Mouse (Mus musculus): ENCODE measurements at regions not wholly inside any gene's neighbourhood (a gene's known extent, or its start where the extent isn't known, plus 50 kb on each side); places are given as distances from the start of the nearest gene placed in this dataset.

DNA sequence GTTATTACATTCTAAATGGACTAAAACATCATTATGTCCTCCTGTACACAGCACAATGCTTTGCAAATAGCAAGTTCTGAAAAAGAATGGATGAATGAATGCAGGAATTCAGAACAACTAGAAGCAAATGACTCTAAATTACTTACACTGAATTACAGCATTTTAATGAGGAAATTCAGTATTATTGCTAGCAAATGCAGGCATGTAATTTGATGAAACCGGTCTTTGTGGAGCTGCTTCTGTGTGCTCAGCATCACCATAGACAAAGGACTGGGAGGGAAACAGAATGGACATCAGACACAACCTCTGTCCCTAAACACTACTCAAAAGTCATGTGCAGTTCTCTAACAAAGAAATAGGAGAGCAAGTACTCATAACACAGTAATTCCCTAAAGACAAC lies 137.4 kb upstream of the Cdyl start:
- Histone ChIP-seq H3K36me3 (no peaks in the 10 kb centered on the region), H3K27me3 (no peaks in the 10 kb centered on the region), H3K9ac (no peak overlapping the region), H3K4me1 (replicated peaks) (no peaks in the 10 kb centered on the region), H3K9me3 (replicated peaks) (no peaks in the 10 kb centered on the region), H3K27ac (no peak overlapping the region), H3K4me2 (no peak overlapping the region), H3K4me3 (replicated peaks) (no peak overlapping the region)
- ATAC-seq (ENCODE audit: low read depth) (no peak), DNase-seq (no peak)
- 69% methylated on average over 1 of the region's 1 CpGs for WGBS (ENCODE audit: insufficient replicate concordance)

DNA sequence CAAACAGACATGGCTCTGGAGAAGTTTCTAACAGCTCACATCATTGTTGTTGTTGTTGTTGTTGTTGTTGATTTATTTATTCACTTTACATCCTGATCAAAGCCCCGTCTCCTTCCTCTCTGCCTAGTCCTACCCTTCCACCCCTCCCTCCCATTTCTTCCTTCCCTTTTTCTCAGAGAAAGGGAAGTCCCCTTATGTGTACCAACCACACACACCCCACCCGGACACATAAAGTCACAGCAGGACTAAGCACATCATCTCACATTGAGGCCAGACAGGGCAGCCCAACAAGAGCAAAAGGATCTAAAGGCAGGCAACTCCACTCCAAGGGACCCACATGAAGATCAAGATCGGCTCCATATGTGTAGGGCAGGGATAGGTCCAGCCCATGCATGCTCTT lies 130.1 kb upstream of the Cdyl start:
- WGBS (ENCODE audit: insufficient replicate concordance): 45% methylated on average over 3 of the region's 3 CpGs
- no peak for DNase-seq
- ATAC-seq (ENCODE audit: low read depth): no peak
- H3K4me3 ChIP-seq (replicated peaks): no peak overlapping the region
- no peak overlapping the region for H3K9ac ChIP-seq
- H3K4me1 ChIP-seq (replicated peaks): no peaks in the 10 kb centered on the region
- no peaks in the 10 kb centered on the region for H3K27me3 ChIP-seq
- H3K4me2 ChIP-seq: no peak overlapping the region
- H3K9me3 ChIP-seq (replicated peaks): no peaks in the 10 kb centered on the region
- H3K27ac ChIP-seq: no peak overlapping the region
- no peaks in the 10 kb centered on the region for H3K36me3 ChIP-seq

DNA sequence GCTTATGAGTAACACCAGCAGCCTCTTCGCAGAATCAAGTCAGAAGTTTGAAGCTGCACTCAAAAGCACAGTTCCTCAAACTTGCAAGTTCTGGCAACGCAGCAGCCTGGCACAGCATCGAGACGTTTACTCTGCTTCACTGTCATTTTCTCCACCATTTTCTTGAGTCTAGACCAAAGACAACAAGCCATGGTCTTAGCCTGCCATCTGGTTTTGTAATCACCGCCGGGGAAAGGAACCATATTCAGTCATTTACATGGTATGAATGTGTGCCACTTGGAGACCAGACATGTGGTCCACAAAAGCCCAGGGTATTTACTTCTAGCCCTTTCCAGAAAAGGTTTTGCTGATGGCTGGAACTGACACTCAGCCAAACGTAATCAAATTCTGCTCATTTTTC lies 122.5 kb upstream of the Cdyl start:
- no peak overlapping the region for H3K4me3 ChIP-seq (replicated peaks)
- no peaks in the 10 kb centered on the region for H3K27me3 ChIP-seq
- ATAC-seq (ENCODE audit: low read depth) (no peak), DNase-seq (no peak)
- H3K36me3 ChIP-seq: no peaks in the 10 kb centered on the region
- no peak overlapping the region for H3K9ac ChIP-seq
- no peak overlapping the region for H3K4me2 ChIP-seq
- H3K9me3 ChIP-seq (replicated peaks): no peaks in the 10 kb centered on the region
- 70% methylated on average over 7 of the region's 7 CpGs for WGBS (ENCODE audit: insufficient replicate concordance)
- H3K27ac ChIP-seq: no peak overlapping the region
- peaks cover 10% of the 10 kb centered on the region; the same call in 1 of the 2 replicates for H3K4me1 ChIP-seq (replicated peaks)

DNA sequence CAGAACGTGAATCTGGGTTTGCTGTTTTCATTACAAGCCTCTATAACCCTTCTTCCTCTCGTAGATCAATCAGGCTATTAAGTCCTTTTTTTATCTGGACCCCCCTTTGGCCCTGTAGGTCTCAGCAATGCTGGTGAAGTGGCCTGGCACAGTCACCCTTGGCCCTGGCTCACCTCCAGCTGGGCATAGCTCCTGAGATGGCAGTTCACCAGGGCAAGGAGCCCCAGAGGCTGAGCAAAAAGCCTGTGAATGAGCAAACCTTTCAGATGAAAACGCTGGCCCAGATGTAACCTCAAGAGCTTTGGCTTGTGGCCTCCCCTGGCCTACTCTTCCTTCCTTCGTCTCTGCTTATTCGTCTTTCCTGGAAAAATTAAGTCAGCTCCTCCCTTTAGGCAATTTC lies 121.7 kb upstream of the Cdyl start:
- H3K27ac ChIP-seq: no peak overlapping the region
- H3K36me3 ChIP-seq: no peaks in the 10 kb centered on the region
- no peak for DNase-seq
- no peak overlapping the region for H3K4me2 ChIP-seq
- 69% methylated on average over 5 of the region's 5 CpGs for WGBS (ENCODE audit: insufficient replicate concordance)
- H3K4me1 ChIP-seq (replicated peaks): peaks cover 10% of the 10 kb centered on the region; the same call in 1 of the 2 replicates
- H3K9ac ChIP-seq: no peak overlapping the region
- no peaks in the 10 kb centered on the region for H3K9me3 ChIP-seq (replicated peaks)
- no peak overlapping the region for H3K4me3 ChIP-seq (replicated peaks)
- ATAC-seq (ENCODE audit: low read depth): no peak
- H3K27me3 ChIP-seq: no peaks in the 10 kb centered on the region

DNA sequence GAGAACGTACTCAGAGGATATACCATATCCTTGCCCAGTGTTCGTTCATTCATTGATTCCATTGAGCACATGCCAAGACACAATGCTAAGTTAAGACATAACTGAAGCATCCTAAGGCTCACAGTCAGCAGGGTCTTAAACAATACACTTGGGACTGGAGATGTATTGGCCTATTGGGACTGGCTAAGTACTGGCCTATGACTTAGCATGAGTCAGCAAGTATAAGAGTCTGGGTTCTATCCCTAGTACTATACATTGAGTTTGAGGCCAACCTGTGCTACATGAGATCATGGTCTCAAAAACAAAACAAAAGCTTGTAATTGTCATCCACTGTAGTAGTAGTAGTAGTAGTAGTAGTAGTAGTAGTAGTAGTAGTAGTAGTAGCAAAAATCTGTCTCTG lies 119.2 kb upstream of the Cdyl start:
- no peak overlapping the region for H3K27ac ChIP-seq
- no peaks in the 10 kb centered on the region for H3K36me3 ChIP-seq
- H3K4me1 ChIP-seq (replicated peaks): peaks cover 10% of the 10 kb centered on the region; the same call in 1 of the 2 replicates
- no peaks in the 10 kb centered on the region for H3K9me3 ChIP-seq (replicated peaks)
- H3K4me3 ChIP-seq (replicated peaks): no peak overlapping the region
- DNase-seq (peak; percentile 3), ATAC-seq (ENCODE audit: low read depth) (peak; percentile 83)
- 69% methylated on average over 2 of the region's 2 CpGs for WGBS (ENCODE audit: insufficient replicate concordance)
- H3K9ac ChIP-seq: no peak overlapping the region
- no peak overlapping the region for H3K4me2 ChIP-seq
- no peaks in the 10 kb centered on the region for H3K27me3 ChIP-seq

DNA sequence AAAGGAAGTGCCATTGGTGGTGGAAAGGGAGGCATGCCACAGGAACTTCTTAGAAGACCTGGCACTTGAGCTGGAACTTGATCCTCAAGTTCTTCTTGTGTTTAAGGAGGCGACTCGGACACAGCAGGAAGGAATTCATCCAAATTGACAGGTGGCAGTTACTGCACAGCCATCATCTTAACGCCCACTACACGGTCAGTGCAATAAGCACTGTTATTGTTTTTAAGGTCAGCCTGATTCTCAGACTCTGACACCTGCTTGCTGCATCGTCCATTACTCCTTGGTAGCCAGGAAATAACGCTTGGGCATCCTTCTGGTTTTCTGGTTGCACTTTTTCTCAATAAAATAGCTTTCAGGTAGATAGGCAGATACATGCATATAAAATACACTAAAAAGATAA lies 118.6 kb upstream of the Cdyl start:
- 61% methylated on average over 6 of the region's 6 CpGs for WGBS (ENCODE audit: insufficient replicate concordance)
- DNase-seq: no peak
- ATAC-seq (ENCODE audit: low read depth): no peak

GRCm38 (mm10) chr13:35564006-35564405 lies 95.6 kb upstream of the Cdyl start:
- ATAC-seq (ENCODE audit: low read depth) (no peak), DNase-seq (no peak)
- no peaks in the 10 kb centered on the region for H3K4me1 ChIP-seq (replicated peaks)
- H3K36me3 ChIP-seq: no peaks in the 10 kb centered on the region
- no peak overlapping the region for H3K4me2 ChIP-seq
- no peak overlapping the region for H3K4me3 ChIP-seq (replicated peaks)
- WGBS (ENCODE audit: insufficient replicate concordance): 25% methylated on average over 1 of the region's 1 CpGs
- no peaks in the 10 kb centered on the region for H3K9me3 ChIP-seq (replicated peaks)
- no peaks in the 10 kb centered on the region for H3K27me3 ChIP-seq
- no peak overlapping the region for H3K9ac ChIP-seq
- H3K27ac ChIP-seq: no peak overlapping the region

More for the DNA sequence above, 118.6 kb upstream of the Cdyl start:
- H3K36me3 ChIP-seq: no peaks in the 10 kb centered on the region
- no peak overlapping the region for H3K9ac ChIP-seq
- H3K27ac ChIP-seq: no peak overlapping the region
- H3K4me2 ChIP-seq: no peak overlapping the region
- no peaks in the 10 kb centered on the region for H3K9me3 ChIP-seq (replicated peaks)
- no peaks in the 10 kb centered on the region for H3K27me3 ChIP-seq
- peaks cover 10% of the 10 kb centered on the region; the same call in 1 of the 2 replicates for H3K4me1 ChIP-seq (replicated peaks)
- H3K4me3 ChIP-seq (replicated peaks): no peak overlapping the region

GRCm38 (mm10) chr13:35581616-35582015 lies 78.0 kb upstream of the Cdyl start:
- H3K4me3 ChIP-seq (replicated peaks): no peak overlapping the region
- no peaks in the 10 kb centered on the region for H3K4me1 ChIP-seq (replicated peaks)
- no peak for DNase-seq
- no peaks in the 10 kb centered on the region for H3K36me3 ChIP-seq
- H3K27me3 ChIP-seq: no peaks in the 10 kb centered on the region
- H3K9ac ChIP-seq: no peak overlapping the region
- ATAC-seq (ENCODE audit: low read depth): no peak
- no peak overlapping the region for H3K4me2 ChIP-seq
- WGBS (ENCODE audit: insufficient replicate concordance): 44% methylated on average over 3 of the region's 3 CpGs
- no peaks in the 10 kb centered on the region for H3K9me3 ChIP-seq (replicated peaks)
- H3K27ac ChIP-seq: no peak overlapping the region

- H3K9ac ChIP-seq: no peak overlapping the region
- ATAC-seq (ENCODE audit: low read depth) (no peak), DNase-seq (no peak)
- no peak overlapping the region for H3K27ac ChIP-seq
- H3K36me3 ChIP-seq: no peaks in the 10 kb centered on the region
- no peak overlapping the region for H3K4me3 ChIP-seq (replicated peaks)
- no peak overlapping the region for H3K4me2 ChIP-seq
- H3K4me1 ChIP-seq (replicated peaks): no peaks in the 10 kb centered on the region
- H3K9me3 ChIP-seq (replicated peaks): no peaks in the 10 kb centered on the region
- no peaks in the 10 kb centered on the region for H3K27me3 ChIP-seq
- WGBS (ENCODE audit: insufficient replicate concordance): 77% methylated on average over 5 of the region's 5 CpGs
Measured at GRCm38 (mm10) chr13:35598003-35598402, 61.6 kb upstream of the Cdyl start.

- no peaks in the 10 kb centered on the region for H3K27me3 ChIP-seq
- 65% methylated on average over 2 of the region's 2 CpGs for WGBS (ENCODE audit: insufficient replicate concordance)
- H3K9ac ChIP-seq: no peak overlapping the region
- DNase-seq (no peak), ATAC-seq (ENCODE audit: low read depth) (no peak)
- H3K4me2 ChIP-seq: no peak overlapping the region
- no peak overlapping the region for H3K4me3 ChIP-seq (replicated peaks)
- no peak overlapping the region for H3K27ac ChIP-seq
- no peaks in the 10 kb centered on the region for H3K36me3 ChIP-seq
- H3K4me1 ChIP-seq (replicated peaks): peaks cover 13% of the 10 kb centered on the region
- H3K9me3 ChIP-seq (replicated peaks): no peaks in the 10 kb centered on the region
Measured at GRCm38 (mm10) chr13:35601560-35602135, 58.0 kb upstream of the Cdyl start.

- 89% methylated on average over 5 of the region's 5 CpGs for WGBS (ENCODE audit: insufficient replicate concordance)
- Histone ChIP-seq H3K27me3 (no peaks in the 10 kb centered on the region), H3K27ac (no peak overlapping the region), H3K9ac (no peak overlapping the region), H3K9me3 (replicated peaks) (no peaks in the 10 kb centered on the region), H3K4me1 (replicated peaks) (peaks cover 25% of the 10 kb centered on the region), H3K4me2 (no peak overlapping the region), H3K4me3 (replicated peaks) (no peak overlapping the region), H3K36me3 (no peaks in the 10 kb centered on the region)
- DNase-seq (no peak), ATAC-seq (ENCODE audit: low read depth) (no peak)
Measured at GRCm38 (mm10) chr13:35603080-35603479, 56.6 kb upstream of the Cdyl start.

- Histone ChIP-seq H3K9ac (no peak overlapping the region), H3K4me3 (replicated peaks) (no peak overlapping the region), H3K27ac (no peak overlapping the region), H3K27me3 (no peaks in the 10 kb centered on the region), H3K9me3 (replicated peaks) (no peaks in the 10 kb centered on the region), H3K4me2 (no peak overlapping the region), H3K4me1 (replicated peaks) (peaks cover 32% of the 10 kb centered on the region), H3K36me3 (no peaks in the 10 kb centered on the region)
- no peak for ATAC-seq (ENCODE audit: low read depth)
- no peak for DNase-seq
- 86% methylated on average over 1 of the region's 1 CpGs for WGBS (ENCODE audit: insufficient replicate concordance)
Measured at GRCm38 (mm10) chr13:35604061-35604460, 55.6 kb upstream of the Cdyl start.
